Mouse (Mus musculus): Measurements from ENCODE around the gene Nat8f1. TPM values are rescaled to one million over a fixed set of nuclear protein-coding genes. Genes with fewer than 3 reads are reported as not detected.
"Not testable (repeated sequence)": the region's sequence is repeated elsewhere in the genome, so short reads cannot be mapped to it uniquely, and the experiment has no call there.

Gene Nat8f1
- polyA plus RNA-seq, 1 experiment, result 3.8 TPM

- TF ChIP-seq MYOD1 (IDR thresholded peaks at IDR 0.05; ENCODE audit: control insufficient read depth in 1 of 3, insufficient read length in 2 of 3, low read depth in 2 of 3) (no peak), POLR2AphosphoS2 (IDR thresholded peaks at IDR 0.05; ENCODE audit: insufficient read length, low read depth) (no peak), TCF3 (IDR thresholded peaks at IDR 0.05; ENCODE audit: insufficient read length, low read depth) (no peak), USF1 (IDR thresholded peaks at IDR 0.05; ENCODE audit: low read depth) (no peak), SRF (IDR thresholded peaks at IDR 0.05; ENCODE audit: control insufficient read depth, insufficient read length, low read depth) (no peak), MYOG (IDR thresholded peaks at IDR 0.05; ENCODE audit: control insufficient read depth in 1 of 3, insufficient read depth in 1 of 3, insufficient read length in 2 of 3, low read depth in 2 of 3) (no peak), POLR2A (IDR thresholded peaks at IDR 0.05; ENCODE audit: insufficient read length, low read depth) (no peak), CEBPB (IDR thresholded peaks at IDR 0.05; ENCODE audit: insufficient read depth, poor library complexity, severe bottlenecking) (no peak)
- Histone ChIP-seq H3K36me3 (ENCODE audit: control insufficient read depth, insufficient read depth) (no peaks in the 10 kb centered on the region), H3K4me2 (ENCODE audit: low read depth) (no peak overlapping the region), H3ac (ENCODE audit: control insufficient read depth, insufficient read length) (no peak overlapping the region), H3K79me2 (ENCODE audit: control insufficient read depth, insufficient read depth) (no peaks in the 10 kb centered on the region), H3K4me3 (no peak overlapping the region), H3K27me3 (ENCODE audit: control insufficient read depth, insufficient read depth, insufficient read length) (peaks cover 16% of the 10 kb centered on the region)
Measured at GRCm38 (mm10) chr6:85908341-85908740, 7.1 kb downstream of the Nat8f1 start.

DNA sequence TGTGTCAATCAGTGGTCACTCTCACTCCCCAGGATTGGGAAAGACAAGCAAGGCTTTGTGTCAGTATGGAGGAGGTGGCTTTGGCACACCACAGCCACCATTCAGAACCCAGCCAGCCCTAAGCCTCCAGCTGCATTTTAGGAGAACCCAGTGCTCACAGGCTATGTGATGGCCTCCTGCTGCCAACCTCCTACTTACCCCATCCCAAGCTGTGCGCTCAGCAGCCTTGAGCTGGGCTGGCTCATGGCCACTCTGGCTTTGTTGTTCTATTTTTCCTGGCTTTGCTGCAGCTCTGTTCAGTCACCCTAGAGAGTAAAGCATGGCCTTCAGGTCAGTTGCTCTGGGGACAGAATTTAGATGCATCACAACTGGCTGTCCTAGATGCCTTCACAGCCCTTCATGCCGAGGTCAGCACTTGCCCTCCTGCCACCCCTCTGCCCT lies 8.6 kb downstream of the Nat8f1 start:
- not testable (repeated sequence) for H3ac ChIP-seq (ENCODE audit: control insufficient read depth, insufficient read length); H3K36me3 ChIP-seq (ENCODE audit: control insufficient read depth, insufficient read depth); H3K4me3 ChIP-seq; H3K4me2 ChIP-seq (ENCODE audit: low read depth); H3K79me2 ChIP-seq (ENCODE audit: control insufficient read depth, insufficient read depth)
- H3K27me3 ChIP-seq (ENCODE audit: control insufficient read depth, insufficient read depth, insufficient read length), result peaks cover 16% of the 10 kb centered on the region

GRCm38 (mm10) chr6:85904642-85905061 lies 10.8 kb downstream of the Nat8f1 start, which contains the start of gene Nat8f4:
Gene Nat8f4, minus strand, starts transcription at chr6:85904884.
- H3K27me3 ChIP-seq (ENCODE audit: control insufficient read depth, insufficient read depth, insufficient read length), result peaks cover 21% of the 10 kb centered on the region
- H3K4me3 ChIP-seq; H3K79me2 ChIP-seq (ENCODE audit: control insufficient read depth, insufficient read depth); H3K4me2 ChIP-seq (ENCODE audit: low read depth); H3ac ChIP-seq (ENCODE audit: control insufficient read depth, insufficient read length); H3K36me3 ChIP-seq (ENCODE audit: control insufficient read depth, insufficient read depth): not testable (repeated sequence)

GRCm38 (mm10) chr6:85902303-85902702 lies 13.2 kb downstream of the Nat8f1 start:
- no peaks in the 10 kb centered on the region for H3K79me2 ChIP-seq (ENCODE audit: control insufficient read depth, insufficient read depth)
- H3K36me3 ChIP-seq (ENCODE audit: control insufficient read depth, insufficient read depth), result no peaks in the 10 kb centered on the region
- no peak overlapping the region for H3K4me3 ChIP-seq
- H3K27me3 ChIP-seq (ENCODE audit: control insufficient read depth, insufficient read depth, insufficient read length), result peaks cover 21% of the 10 kb centered on the region
- TF ChIP-seq TCF12 (IDR thresholded peaks at IDR 0.05; ENCODE audit: insufficient read depth, poor library complexity, severe bottlenecking) (no peak), MYOG (IDR thresholded peaks at IDR 0.05; ENCODE audit: control insufficient read depth in 1 of 3, insufficient read depth in 1 of 3, insufficient read length in 2 of 3, low read depth in 2 of 3) (no peak)
- H3ac ChIP-seq (ENCODE audit: control insufficient read depth, insufficient read length), result no peak overlapping the region
- no peak overlapping the region for H3K4me2 ChIP-seq (ENCODE audit: low read depth)

GRCm38 (mm10) chr6:85898596-85899475 lies 16.7 kb downstream of the Nat8f1 start:
- H3K4me3 ChIP-seq; H3K36me3 ChIP-seq (ENCODE audit: control insufficient read depth, insufficient read depth); H3ac ChIP-seq (ENCODE audit: control insufficient read depth, insufficient read length); H3K79me2 ChIP-seq (ENCODE audit: control insufficient read depth, insufficient read depth); H3K4me2 ChIP-seq (ENCODE audit: low read depth): not testable (repeated sequence)
- H3K27me3 ChIP-seq (ENCODE audit: control insufficient read depth, insufficient read depth, insufficient read length), result peaks cover 11% of the 10 kb centered on the region

- H3K4me2 ChIP-seq (ENCODE audit: low read depth); H3K36me3 ChIP-seq (ENCODE audit: control insufficient read depth, insufficient read depth); H3ac ChIP-seq (ENCODE audit: control insufficient read depth, insufficient read length); H3K4me3 ChIP-seq; H3K79me2 ChIP-seq (ENCODE audit: control insufficient read depth, insufficient read depth); H3K27me3 ChIP-seq (ENCODE audit: control insufficient read depth, insufficient read depth, insufficient read length): not testable (repeated sequence)
Measured at GRCm38 (mm10) chr6:85895061-85895648, 20.3 kb downstream of the Nat8f1 start.

DNA sequence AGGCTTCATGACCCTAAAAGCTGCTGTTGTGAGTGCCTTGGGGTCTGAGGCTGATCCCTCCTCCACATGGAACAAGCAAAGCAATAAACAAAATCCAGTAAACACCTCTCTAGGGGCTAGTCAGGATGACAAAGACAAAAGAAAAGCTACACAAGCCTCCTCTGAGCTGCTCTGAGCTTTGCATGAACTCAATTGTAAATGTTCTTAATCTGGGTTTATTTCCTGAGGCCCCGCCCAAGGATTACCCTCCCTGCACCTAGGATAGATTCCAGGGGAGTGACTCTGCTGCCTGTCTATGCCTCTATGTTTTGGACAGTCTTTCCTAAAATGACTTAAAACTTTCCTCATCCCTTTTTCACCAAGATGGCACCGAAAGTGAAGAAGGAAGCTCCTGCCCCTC lies 26.5 kb downstream of the Nat8f1 start:
- Histone ChIP-seq H3K27me3 (ENCODE audit: control insufficient read depth, insufficient read depth, insufficient read length) (no peaks in the 10 kb centered on the region), H3K4me3 (no peak overlapping the region), H3K36me3 (ENCODE audit: control insufficient read depth, insufficient read depth) (no peaks in the 10 kb centered on the region), H3K4me2 (ENCODE audit: low read depth) (no peak overlapping the region), H3ac (ENCODE audit: control insufficient read depth, insufficient read length) (no peak overlapping the region), H3K79me2 (ENCODE audit: control insufficient read depth, insufficient read depth) (no peaks in the 10 kb centered on the region)
- no peak for TF ChIP-seq TCF12 (IDR thresholded peaks at IDR 0.05; ENCODE audit: insufficient read depth, poor library complexity, severe bottlenecking)
- TF ChIP-seq MAX (IDR thresholded peaks at IDR 0.05; ENCODE audit: low read depth), result no peak
- TF ChIP-seq MYOD1 (IDR thresholded peaks at IDR 0.05; ENCODE audit: control insufficient read depth in 1 of 3, insufficient read length in 2 of 3, low read depth in 2 of 3), result no peak
- TF ChIP-seq USF1 (IDR thresholded peaks at IDR 0.05; ENCODE audit: low read depth), result no peak
- no peak for TF ChIP-seq POLR2A (IDR thresholded peaks at IDR 0.05; ENCODE audit: insufficient read length, low read depth)
- TF ChIP-seq E2F4 (IDR thresholded peaks at IDR 0.05; ENCODE audit: insufficient read depth), result no peak
- no peak for TF ChIP-seq POLR2AphosphoS2 (IDR thresholded peaks at IDR 0.05; ENCODE audit: insufficient read length, low read depth)
- no peak for TF ChIP-seq SRF (IDR thresholded peaks at IDR 0.05; ENCODE audit: control insufficient read depth, insufficient read length, low read depth)
- TF ChIP-seq REST (IDR thresholded peaks at IDR 0.05; ENCODE audit: insufficient read depth, insufficient read length), result no peak
- TF ChIP-seq CEBPB (IDR thresholded peaks at IDR 0.05; ENCODE audit: insufficient read depth, poor library complexity, severe bottlenecking), result no peak
- TF ChIP-seq MYOG (IDR thresholded peaks at IDR 0.05; ENCODE audit: control insufficient read depth in 1 of 3, insufficient read depth in 1 of 3, insufficient read length in 2 of 3, low read depth in 2 of 3), result no peak
- TF ChIP-seq TCF3 (IDR thresholded peaks at IDR 0.05; ENCODE audit: insufficient read length, low read depth), result no peak
